Mouse (Mus musculus) thymus, adult 2 months (tissue): ENCODE measurements around the gene C2cd2l.

Experiments
- CTCF ChIP-seq: fragments of 200-500 bp; IDR thresholded peaks from 2 replicates; pipeline ENCODE4 v1.5.1; 2012; ENCODE audit warnings: mild to moderate bottlenecking, control low read depth, low read length, moderate library complexity, borderline replicate concordance; ENCODE audit not compliant: control insufficient read depth, poor library complexity, insufficient read depth; ENCODE audit errors: extremely low read depth
- POLR2A ChIP-seq: fragments of 200-500 bp; IDR thresholded peaks from 2 replicates; pipeline ENCODE4 v1.6.1; 2012; ENCODE audit warnings: mild to moderate bottlenecking, low read length, control low read depth, moderate library complexity; ENCODE audit not compliant: control insufficient read depth, poor library complexity, insufficient read depth; ENCODE audit errors: extremely low read depth

- TF ChIP-seq CTCF (peak; percentile 91; the same call in 1 of the 2 replicates), POLR2A (peak; percentile 3; the same call in 1 of the 2 replicates)
Observed at GRCm38 (mm10) chr9:44268027-44268360, 52.1 kb downstream of the C2cd2l start.
